Mouse (Mus musculus) intestine, postnatal 0 days (tissue): ENCODE results near the gene Thrsp. TPM values are rescaled to one million over a fixed set of nuclear protein-coding genes. Genes with fewer than 3 reads are reported as not detected.

Experiments used
- ATAC-seq: fragments of 200-750 bp; cut with Nextera tagmentation; 2 replicates; pipeline ENCODE4 v1.8.0; 2017; ENCODE audit warnings: mild to moderate bottlenecking, moderate TSS enrichment, moderate library complexity
- H3K27ac ChIP-seq: fragments of 300-500 bp; sonication (generic); 2 replicates; pipeline ENCODE4 v1.5.1; 2014; ENCODE audit warnings: mild to moderate bottlenecking, low read depth, low read length, moderate library complexity
- H3K27me3 ChIP-seq: fragments of 300-500 bp; sonication (generic); replicated peaks from 2 replicates; pipeline ENCODE4 v1.6.1; 2014; ENCODE audit warnings: low read length, mixed read lengths; ENCODE audit not compliant: control insufficient read depth, insufficient read depth
- H3K36me3 ChIP-seq: fragments of 300-500 bp; sonication (generic); 2 replicates; pipeline ENCODE4 v1.6.1; 2014; ENCODE audit warnings: mild to moderate bottlenecking, moderate library complexity; ENCODE audit not compliant: control insufficient read depth, insufficient read depth
- H3K4me1 ChIP-seq: fragments of 300-500 bp; sonication (generic); replicated peaks from 2 replicates; pipeline ENCODE4 v1.6.1; 2014; ENCODE audit warnings: antibody characterized with exemption, low read length, mixed read lengths; ENCODE audit not compliant: control insufficient read depth, insufficient read depth
- H3K4me2 ChIP-seq: fragments of 300-500 bp; sonication (generic); replicated peaks from 2 replicates; pipeline ENCODE4 v1.6.1; 2014; ENCODE audit warnings: low read depth, mild to moderate bottlenecking, moderate library complexity
- H3K4me3 ChIP-seq: fragments of 300-500 bp; sonication (generic); 2 replicates; pipeline ENCODE4 v1.5.1; 2014; ENCODE audit warnings: low read depth, low read length
- H3K9ac ChIP-seq: fragments of 300-500 bp; sonication (generic); 2 replicates; pipeline ENCODE4 v1.6.1; 2014; ENCODE audit warnings: mild to moderate bottlenecking, low read depth, low read length
- H3K9me3 ChIP-seq: fragments of 300-500 bp; sonication (generic); 2 replicates; pipeline ENCODE4 v1.6.1; 2016; ENCODE audit warnings: mixed run types; ENCODE audit not compliant: control insufficient read depth
- CTCF ChIP-seq: sonication (generic); IDR thresholded peaks from 2 replicates; pipeline ENCODE4 v1.5.1; 2016; ENCODE audit warnings: low read depth, mild to moderate bottlenecking, control low read depth, antibody characterized with exemption, moderate library complexity
- WGBS: fragments of 180-500 bp; shearing (Covaris S2); extraction: QIAGEN DNeasy Blood & Tissue Kit; methylation state at CpG from one replicate; pipeline ENCODE4 v1.1.7; 2014; 5-methylcytosine and 5-hydroxymethylcytosine counted together
- polyA plus RNA-seq: library from polyadenylated mRNA; unstranded; fragments of >200 nt; fragmentation: Nextera tagmentation; extraction: Ambion mirVana; gene quantifications from 2 replicates; pipeline ENCODE4 v1.2.1, GENCODE M21; 2015

Gene Thrsp
- polyA plus RNA-seq, 1 experiment from 2014 or later = 2.4 TPM

DNA sequence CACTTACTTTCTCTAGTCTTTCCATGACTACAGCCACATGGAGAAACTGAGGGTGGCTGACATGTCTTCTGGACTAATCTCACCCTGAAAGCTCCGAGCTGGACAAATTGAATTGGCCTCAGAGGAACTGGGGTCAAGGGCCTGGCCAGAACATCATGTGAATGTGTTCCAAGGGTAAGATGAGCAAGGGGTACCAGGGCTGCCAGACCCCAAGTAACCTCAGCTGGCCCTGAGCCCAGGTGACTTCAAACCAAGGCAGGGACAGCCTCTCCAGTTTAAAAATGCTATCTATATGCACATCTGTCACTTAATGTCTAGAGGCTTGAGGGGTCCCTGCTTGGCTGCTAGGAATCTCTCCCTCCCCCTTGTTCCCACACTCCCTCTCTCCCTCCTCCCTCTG lies 2.9 kb upstream of the Thrsp start:
- Histone ChIP-seq H3K36me3 (no peaks in the 10 kb centered on the region), H3K4me2 (no peak overlapping the region), H3K9me3 (no peaks in the 10 kb centered on the region), H3K4me1 (no peaks in the 10 kb centered on the region), H3K27me3 (no peaks in the 10 kb centered on the region), H3K9ac (no peak overlapping the region), H3K4me3 (no peak overlapping the region), H3K27ac (no peak overlapping the region)
- TF ChIP-seq CTCF = no peak
- 58% methylated on average over 1 of the region's 1 CpGs for WGBS
- no peak for ATAC-seq

DNA sequence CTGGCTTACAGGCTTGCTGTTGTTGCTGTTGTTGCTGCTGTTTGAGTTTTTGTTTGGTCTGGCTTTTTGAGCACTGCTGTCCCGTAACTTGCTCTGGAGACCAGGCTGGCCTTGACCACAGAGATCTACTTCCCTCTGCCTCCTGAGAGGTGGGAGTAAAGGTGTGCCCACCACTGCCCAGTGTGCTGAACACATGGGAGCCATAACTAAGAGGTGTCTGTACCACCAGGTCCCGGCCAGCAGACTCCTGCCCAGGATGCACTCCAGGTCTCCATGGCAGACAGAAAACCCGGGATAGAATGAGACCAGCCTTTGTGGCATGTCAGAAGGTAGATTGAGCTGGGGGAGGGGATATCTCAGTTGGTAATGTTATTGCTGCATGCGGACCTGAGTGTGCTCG lies 1.6 kb upstream of the Thrsp start:
- Histone ChIP-seq H3K9me3 (no peaks in the 10 kb centered on the region), H3K27ac (no peak overlapping the region), H3K36me3 (no peaks in the 10 kb centered on the region), H3K9ac (no peak overlapping the region), H3K4me3 (no peak overlapping the region), H3K4me2 (no peak overlapping the region), H3K27me3 (no peaks in the 10 kb centered on the region), H3K4me1 (no peaks in the 10 kb centered on the region)
- WGBS = 82% methylated on average over 5 of the region's 5 CpGs
- no peak for ATAC-seq
- TF ChIP-seq CTCF = no peak

DNA sequence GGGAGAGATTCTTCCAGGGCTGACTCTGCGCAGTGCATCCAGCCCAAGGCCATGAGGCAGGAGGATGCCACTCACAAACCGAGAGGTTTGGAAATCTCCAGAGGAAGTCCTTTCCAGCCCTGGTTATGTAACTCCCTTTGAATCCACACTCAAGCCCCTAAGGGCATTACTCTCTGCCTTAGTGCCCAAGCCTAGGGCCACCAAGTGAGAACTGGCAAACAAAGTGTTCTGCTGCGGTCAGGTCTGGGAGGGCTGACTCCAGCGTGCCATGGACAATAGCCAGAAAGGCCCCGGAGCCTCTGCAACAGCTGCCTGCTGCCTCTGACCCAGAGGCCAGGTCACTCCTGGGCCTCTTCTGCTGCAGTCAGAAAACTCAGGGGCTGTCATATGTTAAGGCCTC lies 1.2 kb upstream of the Thrsp start:
- Histone ChIP-seq H3K27ac (no peak overlapping the region), H3K4me3 (no peak overlapping the region), H3K4me2 (no peak overlapping the region), H3K27me3 (no peaks in the 10 kb centered on the region), H3K9me3 (no peaks in the 10 kb centered on the region), H3K9ac (no peak overlapping the region), H3K36me3 (no peaks in the 10 kb centered on the region), H3K4me1 (no peaks in the 10 kb centered on the region)
- ATAC-seq = no peak
- WGBS = 80% methylated on average over 5 of the region's 5 CpGs
- no peak for TF ChIP-seq CTCF

DNA sequence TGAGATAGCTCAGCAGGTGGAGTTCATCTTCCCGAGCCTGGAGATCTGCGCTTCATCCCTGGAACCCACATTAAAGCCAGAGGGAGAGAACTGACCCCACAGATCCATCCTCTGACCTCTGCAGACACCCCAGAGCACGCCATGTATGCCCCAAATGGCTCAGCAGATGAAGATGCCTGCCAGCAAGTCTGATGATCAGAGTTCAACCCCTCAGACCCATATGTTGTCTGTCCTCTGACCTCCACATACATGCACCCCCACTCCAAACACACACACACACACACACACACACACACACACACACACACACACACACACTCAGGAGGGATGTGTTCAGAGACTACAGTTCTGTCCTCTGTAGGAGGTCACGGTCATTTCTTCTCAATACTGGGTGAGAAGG lies 1.1 kb downstream of the Thrsp start:
- H3K36me3 ChIP-seq = no peaks in the 10 kb centered on the region
- no peak for TF ChIP-seq CTCF
- H3K27me3 ChIP-seq = no peaks in the 10 kb centered on the region
- no peak overlapping the region for H3K9ac ChIP-seq
- H3K4me1 ChIP-seq = no peaks in the 10 kb centered on the region
- no peak overlapping the region for H3K4me2 ChIP-seq
- ATAC-seq = no peak
- H3K27ac ChIP-seq = no peak overlapping the region
- WGBS = 89% methylated on average over 4 of the region's 4 CpGs
- H3K9me3 ChIP-seq = no peaks in the 10 kb centered on the region
- no peak overlapping the region for H3K4me3 ChIP-seq

DNA sequence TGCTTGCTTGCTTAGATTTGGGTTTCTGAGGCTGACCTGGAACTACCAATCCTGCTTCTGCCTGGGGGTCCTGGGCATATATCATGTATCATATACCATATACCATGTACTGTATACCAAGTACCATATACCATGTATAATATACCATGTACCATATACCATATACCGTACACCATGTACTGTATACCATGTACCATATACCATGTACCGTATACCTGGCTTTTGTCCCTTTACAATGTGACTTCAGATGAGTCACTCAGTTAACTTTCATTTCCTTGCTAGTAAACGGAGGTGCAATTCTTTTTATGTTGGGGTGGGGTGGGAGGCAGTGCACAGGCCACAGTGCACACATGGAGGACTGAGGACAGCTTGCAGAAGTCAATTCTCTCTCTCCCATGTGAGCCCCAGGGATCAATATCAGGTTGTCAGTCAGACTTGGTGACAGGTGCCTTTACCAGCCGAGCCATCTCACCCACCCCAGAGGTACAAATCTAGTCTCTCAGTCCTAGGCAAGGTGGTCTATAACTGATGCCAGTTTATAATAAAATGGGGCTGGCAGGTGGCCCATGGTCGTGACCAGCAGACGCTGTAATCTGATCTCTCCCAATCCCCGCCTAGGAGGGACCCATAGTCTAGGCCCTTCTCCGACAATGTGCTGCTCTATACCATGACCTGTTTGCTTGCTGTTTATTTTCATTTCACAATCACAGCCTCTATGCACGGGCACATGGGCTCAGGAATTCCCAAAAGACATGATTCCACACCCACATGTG lies 2.4 kb downstream of the Thrsp start:
- Histone ChIP-seq H3K9ac (no peak overlapping the region), H3K36me3 (peaks cover 4% of the 10 kb centered on the region), H3K4me2 (no peak overlapping the region), H3K27ac (no peak overlapping the region), H3K27me3 (no peaks in the 10 kb centered on the region), H3K9me3 (no peaks in the 10 kb centered on the region), H3K4me1 (no peaks in the 10 kb centered on the region), H3K4me3 (no peak overlapping the region)
- WGBS = 32% methylated on average over 9 of the region's 9 CpGs
- peak; percentile 60 for ATAC-seq
- TF ChIP-seq CTCF = no peak

DNA sequence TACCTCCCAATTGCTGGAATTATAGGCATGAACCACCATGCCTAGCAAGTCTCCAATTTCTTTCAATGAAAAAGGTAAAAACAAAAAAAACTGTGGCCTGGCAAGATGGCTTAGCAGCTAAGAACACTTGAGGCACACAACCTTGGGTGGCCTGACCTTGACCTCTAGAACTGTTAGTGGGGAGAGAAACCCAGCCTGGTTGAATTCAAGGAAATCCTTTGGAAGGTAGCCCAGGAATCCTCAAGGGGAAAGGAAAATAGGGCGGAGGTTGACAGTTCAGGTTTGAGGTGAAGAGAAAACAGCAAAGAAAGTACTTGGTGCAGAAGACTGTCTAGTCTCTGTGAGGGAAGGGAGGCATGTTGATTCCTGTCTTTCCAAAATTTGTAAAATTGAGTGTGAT lies 3.1 kb downstream of the Thrsp start:
- H3K27ac ChIP-seq = no peak overlapping the region
- no peak for TF ChIP-seq CTCF
- H3K4me2 ChIP-seq = no peak overlapping the region
- no peak overlapping the region for H3K9ac ChIP-seq
- H3K27me3 ChIP-seq = no peaks in the 10 kb centered on the region
- no peaks in the 10 kb centered on the region for H3K9me3 ChIP-seq
- no peaks in the 10 kb centered on the region for H3K4me1 ChIP-seq
- no peak overlapping the region for H3K4me3 ChIP-seq
- WGBS = 83% methylated on average over 1 of the region's 1 CpGs
- no peak for ATAC-seq
- H3K36me3 ChIP-seq = peaks cover 11% of the 10 kb centered on the region
